Mouse (Mus musculus) lung, postnatal 0 days (tissue): Measurements from ENCODE around the gene St8sia1.

Experiments used
- CTCF ChIP-seq: IDR thresholded peaks from 2 replicates; pipeline ENCODE4 v1.5.1; 2016; ENCODE audit warnings: antibody characterized with exemption, mild to moderate bottlenecking
- EP300 ChIP-seq: IDR thresholded peaks from 2 replicates; pipeline ENCODE4 v1.6.1; 2016; ENCODE audit warnings: antibody characterized with exemption, mild to moderate bottlenecking, control low read depth

DNA sequence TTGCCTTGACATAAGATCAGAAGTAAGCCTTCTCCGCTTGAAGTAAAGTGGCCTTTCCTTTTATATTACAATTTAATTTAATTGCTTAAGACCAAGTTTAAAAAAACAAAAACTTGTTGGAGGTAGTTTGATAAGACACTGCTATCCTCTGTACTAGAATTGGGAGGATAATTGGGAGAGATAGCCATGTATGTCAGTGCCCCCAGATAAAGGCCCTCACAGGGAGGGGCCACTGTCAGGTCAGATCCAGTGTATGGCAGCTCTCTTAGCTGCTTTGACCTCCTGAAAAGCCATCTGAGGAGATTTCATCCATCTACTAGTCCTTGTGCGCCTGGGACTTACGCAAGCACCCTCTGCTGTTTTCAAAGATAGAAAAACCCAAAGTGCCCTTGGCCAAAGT lies 9.0 kb downstream of the St8sia1 start:
- no peak for TF ChIP-seq CTCF
- no peak for TF ChIP-seq EP300
